Mouse (Mus musculus): ENCODE measurements at regions not wholly inside any gene's neighbourhood (a gene's known extent, or its start where the extent isn't known, plus 50 kb on each side); places are given as distances from the start of the nearest gene placed in this dataset.

DNA sequence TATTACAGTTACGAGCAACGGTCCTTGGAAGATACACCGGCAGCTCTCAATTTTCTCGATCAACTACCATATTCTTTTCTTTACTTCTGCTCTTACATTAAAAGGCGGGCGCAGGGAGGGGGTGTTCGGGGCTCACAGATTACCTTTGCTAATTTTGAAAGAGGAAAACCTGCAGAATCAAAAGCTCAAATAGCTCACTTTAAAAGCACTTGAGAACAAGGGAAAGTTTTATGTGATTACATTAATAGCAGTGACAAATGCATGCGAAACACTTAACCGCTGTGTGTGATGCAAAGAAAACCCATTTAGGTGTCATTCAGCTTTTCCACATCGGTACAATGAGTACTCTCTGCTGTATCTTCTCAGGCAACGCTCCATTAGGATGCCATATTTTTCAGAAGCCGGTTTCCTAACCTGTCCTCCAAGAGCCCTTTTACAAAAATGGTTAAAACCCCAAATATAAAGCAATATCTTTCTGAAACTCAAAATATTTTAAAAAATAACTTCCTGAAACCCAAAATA is 412.2 kb downstream of the Klf5 start:
- no peak for DNase-seq (ENCODE audit: low read depth, low spot score)

DNA sequence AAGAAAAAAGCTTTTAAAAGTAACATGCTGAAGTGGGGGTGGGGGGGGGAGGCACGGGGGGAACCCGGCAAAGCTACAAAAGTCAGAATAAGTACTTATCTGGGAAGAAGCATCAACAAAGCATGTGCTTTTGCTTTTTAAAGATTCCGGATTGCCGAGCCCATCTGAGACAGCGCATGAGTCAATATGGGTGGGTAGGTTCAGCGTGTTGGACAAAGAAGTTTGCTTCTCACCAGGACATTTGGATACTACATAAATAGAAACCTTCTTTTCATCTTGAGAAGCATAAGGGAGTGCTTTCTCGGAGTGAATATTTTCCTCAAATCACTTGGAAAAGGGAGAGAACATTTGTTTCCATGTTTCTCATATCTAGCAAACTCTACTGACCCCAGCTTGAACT is 414.1 kb downstream of the Klf5 start:
- DNase-seq (ENCODE audit: low read depth, low spot score) = no peak

DNA sequence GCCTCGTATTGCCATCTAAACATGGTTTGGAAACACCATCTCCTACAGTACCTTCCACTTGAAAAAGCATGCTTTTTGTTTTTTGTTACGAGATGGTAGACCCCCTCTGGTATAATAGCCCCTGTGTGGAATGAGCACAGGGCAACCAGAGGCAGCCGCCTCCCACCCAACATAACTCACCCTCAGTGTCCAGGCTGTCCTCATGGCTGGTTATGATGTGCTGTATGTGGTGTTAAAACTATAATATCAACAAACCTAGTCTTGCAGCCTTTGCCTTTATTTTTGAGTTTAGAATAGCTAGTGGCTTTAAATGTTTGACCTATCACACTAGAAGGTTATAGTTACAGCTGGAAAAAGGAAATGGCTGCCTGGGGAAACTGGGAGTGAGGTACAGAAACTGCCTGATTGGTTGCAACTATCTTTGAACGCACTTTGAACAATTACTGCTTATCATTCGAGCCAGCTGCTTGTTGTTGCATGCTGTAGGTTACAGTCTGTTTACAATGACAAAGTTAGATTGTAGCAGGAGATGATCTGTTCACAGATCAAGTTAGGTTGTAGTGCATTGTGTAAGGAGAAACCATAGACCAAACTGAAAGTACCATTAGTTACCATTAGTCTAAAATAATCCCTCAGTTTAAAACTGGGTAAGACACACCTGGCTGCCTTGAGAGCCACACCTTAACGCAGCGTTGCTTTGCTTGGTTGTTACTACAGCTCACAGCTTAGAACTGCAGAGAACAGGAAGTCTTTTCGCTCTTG is 414.8 kb downstream of the Klf5 start:
- no peak for DNase-seq (ENCODE audit: low read depth, low spot score)

DNA sequence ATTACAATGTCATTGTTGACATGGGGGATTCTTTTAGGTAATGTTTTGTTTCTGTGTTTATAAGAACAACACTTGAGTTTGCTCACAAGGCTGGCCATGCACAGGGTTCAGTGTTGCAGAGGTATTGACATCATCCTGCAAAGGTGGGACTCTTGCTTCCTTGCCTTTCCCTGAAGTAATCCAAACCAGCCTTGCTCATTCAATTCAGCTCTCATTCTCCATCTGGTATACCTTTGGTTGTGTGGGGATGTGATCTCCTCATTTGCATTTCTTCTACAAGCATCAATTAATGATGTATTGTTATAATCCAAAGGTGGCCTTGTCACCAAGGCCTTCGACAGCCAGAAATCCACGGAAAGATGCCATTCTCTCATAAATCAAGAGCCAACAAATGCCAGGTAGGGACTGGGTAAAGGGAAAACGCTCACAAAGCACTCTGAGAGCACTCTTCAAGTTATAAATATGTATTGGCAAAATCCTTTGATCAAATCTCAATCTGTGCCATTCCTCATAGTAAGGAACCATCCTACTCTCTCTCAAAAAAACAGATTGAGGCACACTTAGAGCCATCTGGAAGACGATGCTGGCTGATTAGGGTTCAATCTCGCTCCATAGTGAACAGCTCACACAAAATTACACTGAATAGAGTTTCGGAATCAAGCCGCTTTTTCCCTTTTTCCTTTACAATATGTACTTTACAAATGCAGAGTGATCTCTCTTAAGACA is 435.1 kb downstream of the Klf5 start:
- no peak for DNase-seq (ENCODE audit: low read depth, low spot score)

DNA sequence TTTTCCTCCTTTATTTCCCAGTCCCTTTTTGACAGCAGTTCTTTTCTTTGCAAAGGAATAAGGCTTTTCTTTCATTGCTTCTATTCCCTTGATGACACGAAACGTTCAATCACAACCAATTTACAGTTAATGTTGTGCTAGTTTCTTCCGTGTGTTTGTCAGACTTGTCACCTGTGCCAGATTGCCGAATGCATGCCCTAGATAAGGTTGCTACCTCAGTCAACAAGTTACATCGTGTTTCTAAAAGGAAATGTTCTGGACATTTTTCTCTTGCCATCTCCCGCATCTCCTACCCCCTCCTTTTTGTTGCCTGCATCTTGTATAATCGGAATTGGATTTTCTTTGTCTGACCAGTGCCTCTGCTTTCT is 435.7 kb downstream of the Klf5 start:
- DNase-seq (ENCODE audit: low read depth, low spot score) = no peak

DNA sequence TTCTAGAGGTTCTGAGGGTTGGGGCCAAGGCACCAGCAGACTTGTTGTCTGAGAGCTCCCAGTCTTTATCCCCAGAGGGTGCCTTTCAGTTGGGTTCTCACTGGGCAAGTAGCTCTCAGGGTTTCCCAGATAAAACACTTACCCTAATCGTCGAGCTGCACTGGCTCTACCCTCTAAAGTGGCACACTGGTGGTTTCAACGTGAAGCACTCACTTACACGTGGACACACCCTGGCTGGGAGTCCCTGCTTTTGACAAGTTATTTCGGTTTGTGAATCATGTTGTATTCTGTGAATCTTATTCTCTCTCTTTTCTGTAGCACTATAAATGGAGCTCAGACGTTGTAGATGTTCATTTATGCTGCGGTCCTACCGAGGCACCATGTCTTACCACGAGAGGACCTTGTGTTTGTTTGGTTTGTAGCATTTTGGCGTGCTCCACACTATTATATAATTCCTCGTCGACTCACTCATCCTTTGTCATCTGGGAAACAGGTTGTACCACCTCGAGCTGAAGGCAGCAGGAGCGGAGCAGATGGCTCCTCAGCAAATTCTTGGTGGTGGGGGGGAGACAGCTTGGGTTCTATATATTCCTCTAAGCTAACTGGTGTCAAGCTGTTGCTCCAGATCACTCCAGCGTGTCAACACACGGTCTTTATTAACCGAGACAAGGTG is 445.3 kb downstream of the Klf5 start:
- no peak for DNase-seq (ENCODE audit: low read depth, low spot score)

DNA sequence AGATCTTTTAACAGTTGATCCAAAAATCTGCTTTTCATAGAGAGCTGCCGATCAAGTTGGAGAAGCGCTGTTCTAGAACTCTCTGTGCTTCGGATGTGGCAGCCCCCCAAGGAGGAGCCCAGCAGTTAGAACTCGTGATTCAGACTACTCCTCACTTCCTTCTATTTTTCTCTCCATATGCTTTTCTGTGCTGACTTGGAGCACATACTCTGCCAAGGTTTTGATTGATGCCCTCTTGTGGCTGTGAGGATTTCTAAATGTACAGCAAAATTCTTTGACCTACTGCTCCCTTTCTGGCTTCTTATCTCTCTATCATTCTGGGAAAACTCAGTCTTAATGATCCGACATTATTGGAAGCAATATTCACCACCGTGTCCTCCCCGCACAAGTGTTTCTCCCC is 446.7 kb downstream of the Klf5 start:
- no peak for DNase-seq (ENCODE audit: low read depth, low spot score)

DNA sequence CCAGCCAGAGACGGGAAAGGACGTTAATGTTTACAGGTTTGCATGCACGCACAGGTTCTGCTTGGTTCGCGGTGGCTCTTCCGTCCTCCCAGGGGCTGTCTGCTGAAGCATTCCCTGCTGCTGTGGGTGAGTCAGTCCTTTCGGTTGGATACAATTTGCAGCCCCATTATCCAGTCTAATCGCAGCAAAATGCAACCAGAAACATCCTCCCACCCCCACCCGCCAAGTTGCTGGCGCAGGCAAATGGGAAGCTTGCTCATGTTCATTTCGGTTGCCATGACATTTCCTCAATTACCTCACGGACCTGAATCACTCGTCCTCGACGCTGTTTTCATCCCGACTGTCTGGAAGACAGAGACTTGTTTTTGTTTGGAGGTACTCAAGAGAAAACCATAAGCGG is 449.7 kb downstream of the Klf5 start:
- DNase-seq (ENCODE audit: low read depth, low spot score) = no peak

DNA sequence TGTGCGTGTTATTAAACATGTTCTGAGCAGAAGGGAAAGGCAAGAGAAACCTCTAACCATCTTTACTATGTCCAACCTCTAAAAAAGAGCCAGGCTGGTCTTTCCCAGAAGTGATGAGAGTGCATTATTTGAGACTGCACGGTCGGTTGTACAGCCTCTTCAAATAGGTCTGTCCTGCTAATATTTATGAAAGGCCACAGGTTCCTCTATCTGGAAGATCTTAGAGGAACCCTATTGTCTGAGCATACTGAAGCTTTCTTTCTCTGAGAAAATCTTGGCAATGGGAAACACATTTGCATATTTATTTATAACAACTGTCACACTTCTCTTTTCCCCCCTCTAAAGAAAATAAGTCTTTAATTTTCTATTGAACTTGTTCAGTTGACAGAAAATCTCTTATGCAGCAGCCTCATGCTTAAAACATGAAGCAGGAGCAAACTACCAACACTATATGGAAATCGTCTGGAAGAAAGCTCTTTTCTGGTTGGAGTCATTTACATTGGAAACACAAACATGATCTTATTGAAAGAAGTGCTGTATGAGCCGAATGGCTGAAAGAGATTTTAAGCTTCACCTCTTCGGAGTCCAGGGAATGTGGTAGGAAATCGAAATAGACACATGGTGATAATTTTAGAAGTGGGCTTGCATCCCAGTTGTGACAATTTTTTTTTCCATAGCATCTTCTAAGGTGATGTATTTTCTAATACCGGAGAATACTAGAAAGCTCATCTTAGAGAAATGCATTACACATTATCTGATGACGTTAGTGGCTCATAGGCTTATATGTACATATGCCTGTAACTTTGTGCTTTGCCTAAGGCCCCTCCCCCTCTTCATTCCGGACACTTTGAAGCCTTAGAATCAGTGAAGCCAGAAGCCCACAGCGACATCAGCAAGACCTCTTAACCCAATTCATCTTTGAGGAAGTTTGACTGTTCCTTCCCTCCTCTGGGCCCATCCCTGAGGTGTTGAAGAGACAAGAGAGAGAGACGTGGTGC is 451.1 kb downstream of the Klf5 start:
- DNase-seq (ENCODE audit: low read depth, low spot score) = no peak

DNA sequence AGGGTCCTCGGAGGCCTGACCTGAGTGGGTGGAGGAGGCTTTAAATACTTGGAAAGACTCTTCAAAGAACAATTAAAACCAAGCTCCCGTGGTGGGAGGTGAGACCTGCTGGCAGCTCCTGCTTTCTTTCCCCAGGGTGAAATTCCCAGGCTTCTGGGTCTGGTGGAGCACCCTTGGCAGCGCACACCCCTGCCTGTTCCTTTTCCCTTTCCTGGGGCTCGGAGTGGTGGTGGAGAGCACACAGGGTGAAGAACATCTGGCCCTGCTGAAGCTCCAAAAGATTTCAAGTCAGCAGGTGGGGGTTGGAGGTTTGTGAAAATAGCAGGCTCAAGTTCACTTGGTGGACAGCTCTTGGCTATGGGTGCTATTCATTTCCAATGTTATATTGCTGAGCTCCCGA is 459.6 kb downstream of the Klf5 start:
- DNase-seq (ENCODE audit: low read depth, low spot score) = no peak

DNA sequence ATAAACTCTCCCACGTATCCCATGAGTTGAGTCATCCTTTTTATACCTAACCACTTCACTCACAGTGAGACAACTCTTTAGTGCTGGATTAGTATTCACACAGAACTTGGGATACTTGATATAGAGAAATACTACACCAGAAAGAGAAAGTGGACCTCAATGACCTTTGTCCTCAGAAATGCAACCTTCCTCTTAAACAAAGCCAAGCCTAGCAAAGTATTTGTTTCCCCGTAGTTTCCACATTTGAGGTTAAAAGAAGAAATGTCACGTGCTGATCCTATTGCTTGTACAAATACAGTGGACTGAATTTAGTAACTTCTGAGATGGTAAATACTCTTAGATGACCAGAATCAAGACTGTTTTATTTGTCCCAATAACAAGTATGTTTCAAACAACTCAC is 464.8 kb downstream of the Klf5 start:
- no peak for DNase-seq (ENCODE audit: low read depth, low spot score)

DNA sequence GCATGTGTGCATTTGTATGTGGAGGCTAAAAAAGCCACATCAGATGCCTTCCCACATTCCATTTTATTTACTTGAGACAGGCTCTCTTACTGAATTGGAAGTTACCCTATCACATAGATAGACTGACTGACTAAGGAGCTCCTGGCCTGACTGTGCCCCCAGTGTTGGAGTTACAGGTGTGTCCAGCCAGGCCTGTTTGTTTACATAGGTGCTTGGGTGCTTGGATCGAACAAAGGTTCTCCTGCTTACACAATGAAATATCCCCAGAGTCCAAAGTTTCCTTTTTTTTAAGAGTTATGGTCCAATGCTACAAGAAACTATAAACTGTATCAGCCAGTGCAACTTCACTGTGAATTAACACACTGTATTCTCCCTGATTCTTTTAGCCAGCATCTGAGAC is 472.5 kb downstream of the Klf5 start:
- no peak for DNase-seq (ENCODE audit: low read depth, low spot score)

DNA sequence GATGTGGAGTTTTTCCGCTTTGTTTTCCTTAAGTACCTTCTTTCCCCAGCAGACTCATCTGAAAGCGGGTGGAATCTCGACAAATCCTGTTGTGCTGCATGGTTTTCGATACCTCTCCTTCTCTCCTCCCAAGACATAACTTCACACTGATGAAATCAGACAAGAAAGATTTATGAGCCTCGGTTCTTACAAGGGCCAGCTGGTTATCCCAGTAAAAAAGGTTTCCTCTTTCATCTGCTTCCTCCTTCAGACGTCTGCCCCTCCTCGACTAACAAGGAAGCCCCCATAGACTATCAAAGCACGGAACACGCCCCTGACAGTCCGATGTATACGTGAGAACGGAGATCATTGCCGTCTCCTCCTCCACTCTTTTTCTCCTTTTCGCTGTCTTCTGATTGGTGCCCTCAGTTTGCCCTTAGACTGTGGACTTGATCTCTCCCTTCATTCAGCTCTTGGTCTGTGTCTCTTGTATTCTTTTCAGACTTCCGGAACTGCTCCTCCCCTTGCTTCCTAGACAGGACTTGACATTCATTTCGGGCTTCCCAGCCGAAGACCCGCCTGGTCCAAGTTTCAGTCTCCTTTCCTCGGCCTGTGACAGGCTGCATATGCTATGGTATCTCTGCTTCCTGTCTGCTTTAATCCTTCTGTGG is 474.4 kb downstream of the Klf5 start:
- DNase-seq (ENCODE audit: low read depth, low spot score) = no peak

DNA sequence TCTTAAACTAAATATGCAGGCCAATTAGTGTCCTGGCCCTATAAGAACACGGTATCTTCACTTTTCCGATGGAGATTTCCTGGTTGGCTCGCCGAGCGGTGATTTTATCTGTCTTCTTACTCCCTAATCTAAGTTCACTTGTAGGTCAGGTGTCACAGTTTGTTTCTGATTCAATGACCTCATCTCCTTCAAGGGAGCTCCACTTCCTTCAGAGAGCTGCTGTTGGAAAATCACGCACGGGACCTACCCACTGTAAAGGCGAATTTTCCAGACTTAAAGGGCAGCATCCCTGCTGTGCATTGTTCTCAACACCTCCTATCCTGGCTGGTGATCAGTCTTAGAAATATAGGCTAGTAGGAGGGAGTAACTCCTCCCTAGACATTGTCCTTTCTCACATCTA is 480.0 kb downstream of the Klf5 start:
- no peak for DNase-seq (ENCODE audit: low read depth, low spot score)

DNA sequence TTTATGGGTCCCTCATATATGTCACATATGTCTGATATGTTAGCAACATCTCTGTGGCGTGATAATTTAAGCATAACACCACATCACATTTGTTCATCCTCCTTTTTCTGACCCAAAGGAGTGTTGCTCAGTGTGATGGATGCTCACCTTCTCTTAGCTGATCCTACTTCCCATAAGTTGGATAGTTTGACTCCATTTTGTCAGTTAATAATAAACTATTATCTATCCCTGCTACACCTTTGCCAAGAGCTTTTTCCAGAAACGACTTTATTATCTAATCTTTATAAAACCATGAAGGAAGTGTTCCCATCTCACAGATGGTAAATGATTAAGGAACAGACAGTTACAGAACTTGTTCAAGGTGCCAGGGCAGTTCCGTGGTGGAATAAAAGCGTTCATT is 480.5 kb downstream of the Klf5 start:
- no peak for DNase-seq (ENCODE audit: low read depth, low spot score)

DNA sequence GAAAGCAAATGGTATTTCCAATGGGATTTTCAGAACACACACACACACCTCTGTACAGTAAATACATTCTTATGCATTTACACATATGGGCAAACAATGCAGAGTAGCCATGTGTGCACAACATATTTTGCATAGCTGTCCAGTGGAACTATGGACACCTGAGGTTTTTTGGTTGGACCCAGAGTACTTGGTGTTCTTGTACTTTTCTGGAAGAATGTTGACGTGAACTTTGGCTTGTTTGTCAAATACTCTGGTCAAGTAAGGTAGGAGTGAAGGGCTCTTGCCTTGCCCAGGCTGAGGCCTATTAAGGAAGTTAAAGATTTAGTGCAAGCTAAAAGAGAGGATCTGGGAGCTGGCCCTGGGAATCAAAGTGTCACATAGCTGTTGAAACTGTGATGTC is 485.2 kb downstream of the Klf5 start:
- no peak for DNase-seq (ENCODE audit: low read depth, low spot score)

DNA sequence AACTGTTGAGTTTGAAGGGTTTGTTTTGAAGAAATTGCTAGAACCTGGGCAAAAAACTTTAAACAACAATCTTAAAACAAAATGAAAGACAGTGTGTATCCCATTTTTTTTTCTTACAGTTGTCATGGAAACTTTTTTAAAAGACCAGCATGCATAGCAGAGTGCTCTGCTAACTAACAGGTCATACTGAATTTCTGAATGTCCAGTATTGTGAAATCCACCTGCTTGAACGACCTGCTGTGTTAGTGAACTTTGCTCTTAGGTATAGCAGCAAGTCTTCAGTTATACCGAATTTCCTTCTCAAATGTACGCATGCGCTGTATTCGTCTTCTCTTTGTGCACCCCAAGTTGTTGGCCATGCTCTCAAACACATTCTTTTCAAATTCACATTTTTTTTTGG is 486.6 kb downstream of the Klf5 start:
- no peak for DNase-seq (ENCODE audit: low read depth, low spot score)

DNA sequence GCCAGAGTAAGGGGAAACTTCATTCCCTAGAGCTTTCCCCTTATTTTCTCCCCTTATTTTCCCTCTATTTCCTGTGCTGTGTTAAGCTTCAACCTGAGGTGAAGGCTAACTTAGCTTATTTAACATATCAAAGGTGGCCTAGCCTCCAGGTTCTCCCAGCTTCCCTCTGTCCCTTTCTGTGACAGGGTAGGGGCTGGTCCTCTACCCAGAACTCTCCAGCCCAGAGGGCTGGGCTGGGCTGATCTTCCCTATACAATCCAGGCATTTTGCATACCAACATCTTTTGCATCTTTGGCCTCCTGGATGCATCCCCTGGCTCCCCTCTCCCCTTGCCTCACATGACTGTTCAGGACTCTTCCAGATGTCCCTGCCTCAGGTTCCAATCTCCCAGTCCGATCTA is 487.9 kb downstream of the Klf5 start:
- DNase-seq (ENCODE audit: low read depth, low spot score) = no peak

DNA sequence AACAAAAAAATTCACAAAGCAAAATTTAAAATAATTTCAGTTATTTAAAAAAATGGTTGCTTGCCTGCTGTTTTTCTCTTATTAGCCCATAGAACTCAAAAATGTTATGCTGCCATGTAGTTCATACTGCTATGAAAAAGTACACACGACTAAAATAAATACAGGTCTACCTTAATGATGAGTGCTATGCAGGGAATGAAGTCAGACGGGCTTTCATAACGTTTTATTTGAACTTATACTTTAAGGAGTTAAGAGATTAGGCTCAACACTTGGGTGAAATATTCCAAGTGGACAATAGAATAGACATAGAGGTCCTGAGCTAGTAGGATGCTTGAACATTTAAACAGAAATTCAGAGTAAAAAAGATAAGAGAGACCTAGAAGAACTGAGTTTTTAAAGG is 489.7 kb downstream of the Klf5 start:
- no peak for DNase-seq (ENCODE audit: low read depth, low spot score)

DNA sequence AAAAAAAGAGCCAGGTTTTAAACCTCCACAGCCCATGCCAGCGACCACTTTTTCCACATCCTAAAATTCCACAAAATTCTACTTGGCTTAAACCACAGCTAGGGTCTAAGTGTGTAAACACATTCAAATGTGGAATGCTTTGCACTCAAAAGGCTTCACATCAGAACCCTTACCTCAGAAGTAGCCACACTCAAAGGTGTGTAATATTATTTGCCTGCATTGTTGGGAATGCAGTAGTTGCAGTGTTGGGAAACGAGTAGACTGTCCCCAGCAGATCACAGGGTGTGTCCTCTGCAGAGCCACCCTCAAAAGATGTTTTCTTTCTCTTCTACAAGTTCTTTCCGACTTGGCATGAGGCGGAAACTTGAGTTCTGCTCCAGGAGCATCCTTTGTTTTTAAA is 488.2 kb downstream of the Klf12 start:
- DNase-seq (ENCODE audit: low read depth, low spot score) = no peak

DNA sequence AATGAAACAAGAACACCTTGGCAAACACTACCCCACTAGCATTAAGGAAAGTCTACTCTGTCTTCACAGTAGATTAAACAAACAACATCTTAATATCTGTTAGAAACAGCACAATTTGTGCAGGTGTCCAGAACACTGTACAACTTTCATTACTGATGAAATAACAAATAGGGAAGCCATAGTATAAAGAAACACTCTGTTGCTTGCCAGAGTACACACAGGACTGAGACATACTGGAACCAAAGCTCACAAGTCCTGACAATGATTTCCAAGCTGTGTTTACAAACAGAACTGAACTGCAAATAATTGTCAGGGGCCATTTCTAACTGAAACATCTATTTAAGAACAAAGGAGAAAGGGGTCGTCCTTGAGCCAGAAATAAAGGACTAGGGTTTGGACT is 478.4 kb downstream of the Klf12 start:
- no peak for DNase-seq (ENCODE audit: low read depth, low spot score)
